Mouse (Mus musculus): Measurements from ENCODE around the gene Zfp583.
"Not testable (repeated sequence)": the region's sequence is repeated elsewhere in the genome, so short reads cannot be mapped to it uniquely, and the experiment has no call there.

Zfp583 gene

DNA sequence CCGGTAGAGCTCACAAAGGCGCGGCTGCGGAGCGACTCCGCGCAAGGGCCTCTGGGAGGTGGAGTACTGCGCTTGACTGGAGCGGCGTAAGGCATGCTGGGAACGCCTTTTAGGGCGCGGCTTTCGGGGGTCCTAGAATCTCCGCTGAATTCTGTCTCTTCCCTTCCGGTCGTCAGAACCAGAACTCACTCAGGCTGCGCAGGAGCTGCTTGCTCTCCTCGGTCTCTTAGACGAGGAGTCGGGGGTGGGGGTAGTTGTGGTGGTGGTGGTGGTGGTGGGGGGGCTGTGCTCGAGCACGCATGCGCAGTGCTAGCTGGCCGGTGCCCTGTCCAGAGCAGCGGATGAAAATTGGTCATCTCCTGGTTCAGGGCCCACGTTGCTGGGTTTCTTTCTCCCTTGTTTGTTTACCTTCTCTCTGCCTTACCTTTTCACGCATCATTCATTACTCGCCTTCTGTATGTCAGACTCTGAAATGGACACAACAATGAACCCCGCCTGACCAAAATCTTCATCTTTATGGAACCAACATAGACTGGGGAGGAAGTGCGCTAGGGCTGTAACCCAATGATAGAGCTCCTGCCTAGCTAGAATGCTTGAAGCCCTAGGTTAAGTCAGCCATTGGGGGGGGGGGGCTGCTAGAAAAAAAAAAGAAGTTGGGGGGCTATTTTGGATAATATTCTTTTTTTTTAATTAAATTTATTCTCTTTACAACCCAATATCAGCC, at the start of gene Zfp583:
TSS of gene Zfp583 (minus strand) at position 53 of the 724 bp plus-strand sequence.
- peak; percentile 80 for DNase-seq (ENCODE audit: low read depth)

DNA sequence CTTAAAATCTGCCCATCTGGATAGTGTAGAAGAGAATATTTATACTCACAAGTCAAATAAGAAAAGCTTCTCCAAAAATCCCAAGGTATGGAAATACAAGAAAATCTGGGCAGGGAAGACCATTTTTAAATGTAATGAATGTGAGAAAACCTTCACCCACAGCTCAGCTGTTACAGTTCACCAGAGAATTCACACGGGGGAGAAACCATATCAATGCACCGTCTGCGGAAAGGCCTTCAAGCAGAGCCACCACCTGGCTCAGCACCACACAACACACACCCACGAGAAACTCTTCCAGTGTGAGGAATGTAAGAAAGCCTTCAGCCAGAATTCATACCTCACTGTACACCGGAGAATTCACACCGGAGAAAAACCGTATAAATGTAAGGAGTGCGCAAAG, 47.4 kb upstream of the Zfp583 start:
- no peak for DNase-seq (ENCODE audit: low read depth)

DNA sequence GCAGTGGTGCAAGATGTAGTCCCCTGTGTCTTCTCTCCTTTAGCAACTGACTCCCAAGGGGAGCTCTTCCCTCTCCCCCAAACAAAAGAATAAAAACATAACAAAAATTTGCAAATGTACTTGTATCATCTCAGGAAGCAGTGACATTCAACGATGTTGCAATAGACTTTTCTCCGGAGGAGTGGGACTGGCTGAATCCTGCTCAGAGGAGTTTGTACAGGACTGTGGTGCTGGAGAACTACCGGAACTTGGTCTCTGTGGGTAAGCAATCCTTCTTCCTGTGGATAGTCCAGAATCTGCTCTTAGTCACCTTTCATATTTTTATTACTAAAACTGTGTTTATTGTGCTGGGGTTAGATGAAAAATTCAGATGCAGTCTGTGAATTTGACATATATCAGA, 41.9 kb upstream of the Zfp583 start:
- no peak for DNase-seq (ENCODE audit: low read depth)

DNA sequence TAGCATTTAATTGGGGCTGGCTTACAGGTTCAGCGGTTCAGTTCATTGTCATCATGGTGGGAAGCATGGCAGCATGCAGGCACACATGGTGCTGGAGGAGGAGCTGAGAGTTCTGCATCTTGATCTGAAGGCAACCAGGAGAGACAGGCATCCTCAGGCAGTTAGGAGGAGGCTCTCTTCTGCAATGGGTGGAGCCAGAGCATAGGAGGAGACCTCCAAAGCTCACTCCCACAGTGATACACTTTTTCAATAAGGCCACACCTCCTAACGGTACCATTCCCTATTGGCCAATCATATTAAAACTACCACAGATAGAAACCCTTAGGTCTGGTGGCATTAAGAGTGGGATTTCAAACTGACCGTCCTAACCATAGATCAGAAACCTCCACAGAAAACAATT, 38.4 kb upstream of the Zfp583 start:
- DNase-seq (ENCODE audit: low read depth), result no peak

DNA sequence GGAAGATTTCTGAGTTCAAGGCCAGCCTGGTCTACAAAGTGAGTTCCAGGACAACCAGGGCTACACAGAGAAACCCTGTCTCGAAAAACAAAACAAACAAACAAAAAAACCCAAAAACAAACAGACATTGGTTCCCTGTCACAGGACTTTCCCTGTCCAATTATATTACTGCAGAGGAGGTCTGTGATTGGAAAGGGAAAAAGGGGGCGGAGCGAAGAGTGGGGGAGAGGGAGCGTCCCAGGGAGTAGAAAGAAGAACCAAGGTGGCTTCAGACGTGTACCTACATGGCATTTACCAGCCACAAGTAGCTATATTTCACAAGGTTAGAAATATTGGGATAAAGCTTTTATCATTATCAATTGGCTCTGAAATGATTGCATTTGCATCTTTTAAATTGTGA, 37.1 kb upstream of the Zfp583 start:
- not testable (repeated sequence) for DNase-seq (ENCODE audit: low read depth)

DNA sequence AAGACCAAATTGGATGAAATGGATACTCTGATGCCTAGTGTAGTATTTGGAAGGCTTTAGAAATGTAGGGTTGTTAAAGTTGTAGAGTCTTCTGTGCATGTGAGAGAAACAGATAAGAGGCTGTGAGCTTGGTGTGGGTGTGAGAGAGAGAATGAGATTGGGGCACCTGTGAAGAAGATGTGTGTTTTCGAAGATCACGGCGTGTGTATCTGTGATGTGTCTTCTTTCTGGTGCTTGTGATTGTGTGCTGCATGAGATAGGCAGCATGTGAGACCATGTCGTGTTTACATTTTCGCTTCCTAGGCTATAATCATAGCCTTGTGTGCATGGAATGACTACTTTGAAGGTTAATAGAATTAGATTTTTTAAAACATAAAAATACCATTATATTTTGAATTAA, 36.1 kb upstream of the Zfp583 start:
- peak; percentile 46 for DNase-seq (ENCODE audit: low read depth)

DNA sequence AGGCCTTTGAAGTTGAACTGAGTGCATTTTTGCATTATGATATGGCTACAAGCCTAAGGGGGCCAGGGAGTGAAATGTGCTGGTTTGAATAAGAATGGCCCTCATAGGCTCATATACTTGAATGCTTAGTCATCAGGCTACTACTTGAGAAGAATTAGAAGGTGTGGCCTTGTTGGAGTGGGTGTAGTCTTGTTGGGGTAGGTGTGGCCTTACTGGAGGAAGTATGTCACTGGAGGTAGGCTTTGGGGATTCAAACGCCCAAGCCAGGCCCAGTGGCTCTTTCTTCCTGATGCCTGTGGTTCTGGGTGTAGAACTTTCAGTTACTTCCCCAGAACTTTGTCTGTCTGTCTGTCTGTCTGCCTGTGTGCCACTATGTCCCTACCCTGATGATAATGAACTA, 33.7 kb upstream of the Zfp583 start:
- DNase-seq (ENCODE audit: low read depth), result no peak

DNA sequence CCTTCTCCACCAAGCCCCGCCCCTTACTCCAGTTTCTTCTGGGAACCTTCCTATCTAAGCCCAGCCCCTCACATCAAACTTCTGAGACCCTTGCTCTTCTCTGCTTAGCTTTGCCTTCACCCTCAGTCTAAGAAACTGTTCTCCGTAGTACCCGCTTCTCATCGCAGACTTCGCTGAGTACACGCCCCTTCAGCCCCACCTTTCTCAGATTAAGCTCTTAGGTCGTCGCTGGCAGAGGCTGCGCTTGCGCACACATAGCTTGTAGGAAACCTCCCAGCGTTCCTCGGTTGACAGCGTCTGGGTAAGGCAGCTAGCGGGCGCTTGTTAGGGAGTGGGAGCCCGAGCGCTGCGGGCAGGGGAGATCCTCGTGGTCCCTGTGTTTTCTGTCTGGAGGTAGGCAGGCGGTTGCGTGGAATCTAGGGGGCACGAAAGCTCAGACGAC, 32.0 kb upstream of the Zfp583 start, which contains the start of gene Zfp78:
TSS of gene Zfp78 (plus strand) at position 234 of the 442 bp plus-strand sequence.
- peak; percentile 91 for DNase-seq (ENCODE audit: low read depth)

DNA sequence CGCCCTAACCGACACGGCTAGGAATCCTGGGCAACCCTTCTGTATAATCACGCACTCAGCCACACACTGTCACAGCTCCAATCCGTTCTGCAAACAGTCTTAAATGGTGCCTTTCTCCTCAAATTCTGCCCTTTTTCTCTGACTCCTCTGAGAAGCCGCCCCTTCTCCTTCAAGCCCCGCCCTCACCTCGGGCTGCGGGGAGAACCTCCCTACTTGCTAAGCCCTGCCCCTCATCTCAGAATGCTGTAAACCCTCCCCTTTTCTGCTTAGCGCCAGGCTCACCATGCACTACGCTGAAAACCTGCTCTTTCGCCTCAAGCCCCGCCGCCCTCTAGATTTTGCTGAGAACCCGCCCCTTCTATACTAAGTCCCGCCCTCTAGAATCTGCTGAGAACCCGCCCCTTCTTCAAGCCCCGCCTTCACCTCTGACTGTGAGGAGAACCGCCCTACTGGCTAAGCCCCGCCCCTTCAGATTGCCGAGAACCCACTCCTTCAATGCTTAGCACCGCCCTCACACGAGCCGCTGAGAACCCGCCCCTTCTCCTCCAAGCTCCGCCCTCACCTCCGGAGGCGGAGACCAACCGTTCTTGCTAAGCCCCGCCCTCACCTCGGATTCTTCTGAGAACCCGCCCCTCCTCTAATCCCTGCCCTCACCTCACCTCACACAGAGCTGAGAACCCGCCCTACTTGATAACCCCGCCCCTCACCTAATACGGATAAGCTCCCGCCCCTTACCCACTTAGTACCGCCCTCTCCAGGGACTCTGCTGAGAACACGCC, 31.4 kb upstream of the Zfp583 start:
- peak; percentile 94 for DNase-seq (ENCODE audit: low read depth)

DNA sequence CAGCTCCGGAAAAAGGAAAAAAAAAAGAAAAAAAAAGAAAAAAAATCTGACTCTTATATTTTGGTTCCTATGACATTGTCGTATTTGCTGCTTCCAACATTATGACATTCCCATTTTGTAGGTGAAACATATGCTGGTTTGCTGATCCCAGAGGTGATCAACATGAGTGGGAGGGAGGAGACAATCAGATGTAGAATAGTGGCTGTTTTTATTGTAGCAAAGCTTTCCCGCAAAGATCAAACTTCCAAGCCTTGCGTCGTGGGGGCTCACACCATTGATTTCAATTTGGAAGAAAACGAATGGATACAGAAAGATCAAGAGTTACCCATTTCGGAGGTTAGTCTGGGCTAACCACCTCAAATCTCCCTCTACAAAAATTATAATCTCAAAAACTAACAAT, 30.7 kb upstream of the Zfp583 start:
- DNase-seq (ENCODE audit: low read depth), result no peak

DNA sequence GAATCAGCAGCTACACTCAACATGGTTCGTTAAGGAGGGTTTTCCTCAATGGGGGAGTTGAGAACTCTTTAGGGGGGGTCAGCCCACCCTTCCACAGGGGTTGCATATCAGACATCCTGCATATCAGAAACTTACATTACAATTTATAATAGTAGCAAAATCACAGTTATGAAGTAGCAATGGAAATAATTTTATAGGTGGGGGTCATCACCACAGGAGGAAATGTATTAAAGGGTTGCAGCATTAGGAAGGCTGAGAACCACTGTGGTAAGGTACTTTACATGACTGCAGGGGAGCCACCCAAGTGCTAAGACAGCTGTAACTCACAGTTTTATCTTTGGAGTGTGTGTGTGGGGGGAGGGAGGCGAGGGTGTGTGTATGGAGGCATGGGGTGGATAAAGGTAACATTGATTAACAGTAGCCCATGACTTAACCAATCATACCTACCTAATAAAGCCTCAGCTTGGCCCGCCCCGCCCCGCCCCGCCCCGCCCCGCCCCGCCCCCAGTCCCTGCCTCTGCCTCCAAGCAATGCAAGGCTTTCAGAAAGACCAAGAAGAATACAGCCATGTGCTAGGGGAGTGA, 29.5 kb upstream of the Zfp583 start:
- peak; percentile 46 for DNase-seq (ENCODE audit: low read depth)

DNA sequence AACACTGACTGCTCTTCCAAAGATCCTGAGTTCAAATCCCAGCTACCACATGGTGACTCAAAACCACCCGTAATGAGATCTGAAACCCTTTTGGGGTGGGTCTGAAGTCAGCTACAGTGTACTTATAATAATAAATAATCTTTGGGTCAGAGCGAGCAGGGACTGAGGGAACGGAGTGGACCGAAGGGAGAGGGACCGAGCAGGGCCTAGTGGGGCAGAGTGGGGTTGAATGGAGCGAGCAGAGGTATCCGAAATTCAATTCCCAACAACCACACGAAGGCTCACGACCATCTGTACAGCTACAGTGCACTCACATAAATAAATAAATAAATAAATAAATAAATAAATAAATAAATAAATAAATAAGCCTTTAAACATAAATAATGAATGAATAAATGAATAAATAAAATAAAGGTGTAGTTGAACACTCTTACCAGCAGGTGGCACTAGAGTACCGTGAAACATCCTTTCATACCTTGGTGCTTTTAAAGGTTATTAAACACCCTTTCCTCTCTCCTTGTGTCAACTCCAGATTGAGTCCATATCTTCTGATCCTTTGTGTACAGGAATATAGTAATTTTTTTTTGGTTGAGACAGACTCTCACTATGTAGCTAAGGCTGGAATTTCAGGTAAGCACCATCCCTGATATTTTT, 28.0 kb upstream of the Zfp583 start:
- DNase-seq (ENCODE audit: low read depth), result peak; percentile 80

DNA sequence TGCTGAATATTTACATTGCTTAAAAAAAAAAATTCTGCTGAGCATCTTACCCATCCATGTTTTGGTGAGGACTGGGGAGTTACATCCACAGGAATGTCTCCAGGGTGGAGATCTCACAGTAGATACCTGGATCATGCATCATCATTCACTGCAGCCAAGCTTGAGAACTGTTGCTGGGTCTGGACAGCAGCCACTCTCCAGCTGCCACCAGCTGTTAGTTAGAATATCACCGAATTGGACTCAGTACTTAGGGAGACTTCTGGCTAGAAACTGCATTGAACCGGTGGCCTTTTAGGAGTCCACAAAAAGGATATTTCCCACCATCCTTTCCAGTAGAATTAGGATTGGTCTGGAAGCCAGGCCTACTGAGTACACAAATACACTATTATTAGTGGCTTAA, 27.0 kb upstream of the Zfp583 start:
- DNase-seq (ENCODE audit: low read depth), result no peak

DNA sequence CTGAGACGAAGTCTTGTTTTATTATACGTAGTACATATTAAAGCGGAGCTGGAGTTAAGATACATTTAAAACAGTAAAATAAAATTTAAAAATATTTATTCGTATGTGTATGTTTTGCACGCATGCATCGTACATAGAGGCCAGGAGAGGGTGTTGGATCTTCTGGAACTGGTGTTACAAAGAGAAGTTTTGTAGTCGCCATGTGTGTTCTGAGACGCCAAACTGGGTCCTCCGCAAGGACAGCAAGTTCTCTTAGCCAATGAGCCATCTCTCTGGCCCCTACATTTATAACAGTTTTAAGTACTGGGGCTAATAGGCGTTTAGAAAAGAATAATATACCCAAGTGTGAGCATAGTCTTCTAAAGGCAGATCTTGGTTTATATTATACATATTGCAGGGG, 13.0 kb upstream of the Zfp583 start:
- DNase-seq (ENCODE audit: low read depth), result no peak

DNA sequence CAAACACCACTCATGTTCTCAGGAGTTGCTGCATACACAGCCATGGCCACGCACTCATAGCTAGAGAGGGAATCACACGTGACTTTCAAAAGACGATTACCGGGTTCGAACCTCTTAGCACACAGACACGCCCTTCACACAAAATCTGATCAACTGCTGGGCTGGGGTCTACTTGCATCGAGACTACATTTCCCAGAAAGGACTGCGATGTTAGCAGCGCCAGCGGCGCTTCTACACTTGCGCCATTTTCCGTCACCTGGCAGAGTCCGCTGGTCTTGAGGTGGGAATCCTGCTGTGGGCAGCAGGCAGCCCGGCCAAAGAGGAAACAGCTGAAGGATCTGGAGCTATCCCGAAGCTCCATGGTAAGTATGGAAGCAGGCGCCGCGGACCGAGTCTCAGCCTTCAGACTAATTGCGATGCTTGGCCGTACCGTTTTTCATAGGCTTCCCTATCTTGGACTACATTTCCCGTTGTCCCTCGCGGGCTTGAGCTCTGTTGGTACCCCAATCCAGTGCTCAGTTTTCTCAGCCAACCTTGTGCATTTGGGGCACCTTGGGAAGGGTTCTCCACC, 12.5 kb upstream of the Zfp583 start, which contains the start of gene Gm3854:
TSS of gene Gm3854 (plus strand) at position 259 of the 571 bp plus-strand sequence.
- DNase-seq (ENCODE audit: low read depth), result no peak

DNA sequence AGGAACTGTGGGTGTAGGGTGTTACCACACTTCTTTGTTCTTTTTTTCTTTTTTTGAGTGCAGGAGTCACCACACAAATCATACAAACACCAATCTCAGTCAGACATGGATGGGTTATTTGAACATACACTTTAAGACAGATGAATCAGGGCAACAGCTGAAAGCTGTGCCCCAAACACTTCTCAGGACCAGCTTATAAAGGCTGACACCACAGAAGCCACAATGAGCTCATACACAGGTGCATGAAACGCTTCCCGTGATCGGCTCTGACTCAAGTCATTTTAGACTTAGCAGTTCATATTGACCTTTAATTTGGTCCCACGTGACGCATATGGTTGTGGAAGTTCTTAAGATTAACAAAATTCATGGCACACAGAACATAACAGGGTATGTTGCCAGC, 8.8 kb upstream of the Zfp583 start:
- no peak for DNase-seq (ENCODE audit: low read depth)

DNA sequence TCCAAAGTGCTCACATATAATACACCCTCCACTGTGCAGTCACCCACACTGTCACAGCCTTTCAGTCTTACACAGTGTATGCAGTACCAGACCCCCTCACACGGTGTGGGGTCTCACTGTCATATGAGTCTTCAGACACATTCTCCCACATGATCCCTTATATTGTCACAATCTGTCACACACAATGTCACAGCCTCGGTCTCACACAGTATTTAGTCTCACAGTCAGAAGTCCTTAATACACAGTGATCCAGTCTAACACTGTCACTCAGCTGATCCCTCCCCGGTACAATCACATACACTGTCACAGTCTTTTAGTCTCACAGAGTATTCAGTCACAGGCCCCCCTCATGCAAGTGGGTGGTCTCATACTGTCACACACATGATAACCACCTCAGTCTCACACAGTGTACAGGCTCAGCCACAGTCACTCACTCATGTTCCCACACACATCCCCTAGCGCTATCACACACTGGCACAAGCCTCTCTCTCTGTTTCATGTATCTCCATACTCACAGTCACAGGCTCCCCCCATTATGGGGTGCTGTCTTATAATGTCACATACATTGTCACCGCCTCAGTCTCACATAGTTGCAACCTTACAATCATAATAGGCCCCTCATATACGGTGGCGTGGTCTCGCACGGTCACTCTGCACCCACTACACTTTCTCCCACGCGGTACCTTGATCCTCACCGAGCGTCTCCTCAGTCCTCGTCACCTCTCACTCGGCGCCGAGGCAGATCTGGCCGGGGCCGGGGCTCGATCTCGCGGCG, 440 bp downstream of the Zfp583 start:
- DNase-seq (ENCODE audit: low read depth), result peak; percentile 29

DNA sequence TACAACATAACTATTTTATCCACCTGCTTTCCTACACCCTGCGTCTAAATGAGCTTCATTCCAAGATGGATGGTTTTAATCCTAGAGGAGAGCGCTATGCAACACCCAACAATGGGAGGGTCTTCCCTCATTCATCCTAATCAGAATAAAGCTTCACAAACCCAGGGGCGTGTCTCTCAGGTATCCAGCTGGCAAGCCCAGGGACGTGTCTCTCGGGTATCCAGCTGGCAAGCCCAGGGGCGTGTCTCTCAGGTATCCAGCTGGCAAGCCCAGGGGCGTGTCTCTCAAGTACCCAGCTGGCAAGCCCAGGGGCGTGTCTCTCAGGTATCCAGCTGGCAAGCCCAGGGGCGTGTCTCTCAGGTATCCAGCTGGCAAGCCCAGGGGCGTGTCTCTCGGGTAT, 30.3 kb downstream of the Zfp583 start:
- DNase-seq (ENCODE audit: low read depth), result not testable (repeated sequence)

DNA sequence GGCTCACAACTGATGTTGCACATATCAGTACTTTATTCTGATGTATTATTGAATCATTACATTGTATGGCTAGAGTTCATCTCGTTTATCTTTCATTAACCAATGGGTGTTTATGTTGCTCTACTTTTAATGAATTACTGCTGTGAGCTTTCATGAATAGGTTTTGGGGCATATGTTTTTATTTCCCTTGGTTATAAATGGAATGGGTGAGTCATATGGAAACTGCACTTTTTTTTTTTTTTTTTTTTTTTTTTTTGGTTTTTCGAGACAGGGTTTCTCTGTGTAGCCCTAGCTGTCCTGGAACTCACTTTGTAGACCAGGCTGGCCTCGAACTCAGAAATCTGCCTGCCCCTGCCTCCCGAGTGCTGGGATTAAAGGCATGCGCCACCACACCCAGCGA, 40.0 kb downstream of the Zfp583 start:
- not testable (repeated sequence) for DNase-seq (ENCODE audit: low read depth)

DNA sequence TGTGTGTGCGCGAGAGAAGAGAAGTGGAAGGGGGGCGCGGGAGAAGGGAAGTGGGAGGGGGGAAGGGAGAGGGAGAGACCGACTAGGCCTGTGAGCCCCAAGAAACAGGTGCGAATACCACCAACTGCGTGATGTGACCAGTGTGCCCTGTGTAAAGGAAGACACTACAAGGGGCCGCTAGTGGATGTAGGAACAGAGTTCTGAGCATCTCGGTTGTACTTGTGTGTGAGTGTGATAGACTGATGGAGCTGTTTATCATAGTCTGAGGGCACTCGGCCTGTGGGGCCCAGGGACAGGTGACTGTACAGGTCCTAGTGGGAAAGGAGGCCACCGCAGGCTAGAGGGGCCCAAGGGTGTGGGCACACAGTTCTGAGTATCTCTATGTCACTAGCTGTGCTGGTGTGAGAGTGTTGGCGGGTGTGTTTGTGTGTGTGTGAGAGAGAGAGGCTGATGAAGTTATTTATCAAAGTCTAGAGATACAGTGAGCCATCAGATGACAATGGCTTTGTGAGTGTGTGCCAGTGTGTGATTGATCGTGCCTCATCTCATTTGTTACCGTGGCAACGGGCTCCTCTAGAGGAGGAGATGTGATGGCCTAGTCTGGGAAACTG, 44.1 kb downstream of the Zfp583 start:
- DNase-seq (ENCODE audit: low read depth), result peak; percentile 58

Measured in c-Kit-positive CD71-positive TER-119-negative erythroid progenitor cells, embryonic 14.5 days (primary cell).